In the genomic region with DNA sequence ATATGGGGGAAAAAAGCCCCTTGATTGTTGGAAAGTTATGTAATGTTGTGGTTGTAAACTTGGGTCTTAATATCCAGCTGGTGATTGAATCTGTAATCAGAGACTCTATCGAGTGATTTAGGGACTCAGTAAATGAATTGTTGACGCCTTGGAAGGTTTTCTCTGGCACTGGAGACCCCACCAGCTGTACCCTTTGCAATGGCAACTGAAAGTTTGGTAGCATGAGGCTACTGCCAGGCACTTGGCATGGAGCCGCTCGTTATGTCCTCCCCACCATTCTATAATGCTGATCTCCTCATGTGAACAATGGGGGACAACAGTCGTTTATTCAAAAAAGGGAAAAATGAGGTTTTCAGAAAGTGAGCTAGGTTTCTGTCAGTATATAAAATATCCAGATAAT, we compare ENCODE assay signal across 22 mouse cellular contexts.
"Had no signal": no experiment of that assay in that cellular context is flagged by ENCODE, and none has a peak within 500 bp of the region (broad histone marks: within the 10 kb centered on the region; RNA-seq: fewer than 3 reads in every experiment).

No protein-coding gene starts in this region.

- ATAC-seq: liver, postnatal 0 days; lung, postnatal 0 days; midbrain, embryonic 15.5 days had no signal

- H3K27ac ChIP-seq: limb, embryonic 12.5 days; limb, embryonic 15.5 days; liver, embryonic 14.5 days; macrophage; midbrain, embryonic 12.5 days; midbrain, embryonic 15.5 days; neural tube, embryonic 12.5 days; neural tube, embryonic 15.5 days; stomach, postnatal 0 days had no signal

- DNase-seq: kidney, postnatal 14 days; kidney, postnatal 4 days; left cerebral cortex, postnatal 4 days; liver, postnatal 0 days; lung, embryonic 14.5 days; right cerebral cortex, adult 18-20 months; right cerebral cortex, postnatal 14 days; right cerebral cortex, postnatal 4 days; thymus, adult 2 months; thymus, postnatal 14 days; thymus, postnatal 4 days had no signal

- H3K9ac ChIP-seq: limb, embryonic 12.5 days; limb, embryonic 15.5 days; liver, embryonic 14.5 days; liver, postnatal 0 days; lung, embryonic 14.5 days; midbrain, embryonic 12.5 days; midbrain, embryonic 15.5 days; neural tube, embryonic 12.5 days; neural tube, embryonic 15.5 days had no signal

- H3K4me1 ChIP-seq: limb, embryonic 15.5 days; midbrain, embryonic 12.5 days; midbrain, embryonic 15.5 days; neural tube, embryonic 12.5 days; neural tube, embryonic 15.5 days had no signal

- H3K4me3 ChIP-seq: limb, embryonic 12.5 days; limb, embryonic 15.5 days; midbrain, embryonic 12.5 days; midbrain, embryonic 15.5 days; neural tube, embryonic 12.5 days; neural tube, embryonic 15.5 days had no signal

- H3K36me3 ChIP-seq: limb, embryonic 12.5 days; limb, embryonic 15.5 days; midbrain, embryonic 12.5 days; midbrain, embryonic 15.5 days; neural tube, embryonic 12.5 days; neural tube, embryonic 15.5 days had no signal

- H3K9me3 ChIP-seq: limb, embryonic 12.5 days; limb, embryonic 15.5 days; midbrain, embryonic 12.5 days; midbrain, embryonic 15.5 days; neural tube, embryonic 12.5 days; neural tube, embryonic 15.5 days had no signal

- H3K27me3 ChIP-seq: limb, embryonic 12.5 days; limb, embryonic 15.5 days; midbrain, embryonic 12.5 days; midbrain, embryonic 15.5 days; neural tube, embryonic 12.5 days; neural tube, embryonic 15.5 days had no signal

- H3K4me2 ChIP-seq: limb, embryonic 12.5 days; limb, embryonic 15.5 days; liver, embryonic 11.5 days; lung, embryonic 14.5 days; midbrain, embryonic 12.5 days; midbrain, embryonic 15.5 days; neural tube, embryonic 12.5 days; neural tube, embryonic 15.5 days had no signal
